Mouse (Mus musculus) bone marrow, adult 2 months (tissue): ENCODE measurements around the gene Mcm5.
A peak's percentile ranks its signal among the peaks of the same experiment; 100 is the strongest.

Experiments used
- CTCF ChIP-seq: fragments of 200-500 bp; IDR thresholded peaks from 2 replicates; pipeline ENCODE4 v1.5.1; 2011; ENCODE audit warnings: low read length, control low read depth; ENCODE audit not compliant: control insufficient read depth, insufficient read depth
- POLR2A ChIP-seq: fragments of 200-500 bp; IDR thresholded peaks from 2 replicates; pipeline ENCODE4 v1.6.1; 2011; ENCODE audit warnings: low read depth, mild to moderate bottlenecking, control low read depth, low read length, borderline replicate concordance; ENCODE audit not compliant: control insufficient read depth

GRCm38 (mm10) chr8:75083846-75084245, 25.5 kb upstream of the Mcm5 start:
- TF ChIP-seq POLR2A (0 out of 2 replicates have a peak, but pooled peaks have one; percentile 25), CTCF (no peak)
